Mouse (Mus musculus): ENCODE measurements around the gene Ppp1r14c.

- TF ChIP-seq CTCF (IDR thresholded peaks at IDR 0.05; ENCODE audit: low read depth), result no peak
- TF ChIP-seq EP300 (IDR thresholded peaks at IDR 0.05; ENCODE audit: low read depth), result no peak
Measured at GRCm38 (mm10) chr10:3394671-3395288, 28.9 kb downstream of the Ppp1r14c start.

All from liver, postnatal 0 days (tissue).